Mouse (Mus musculus) hindbrain, embryonic 12.5 days (tissue): ENCODE measurements around the gene Fasn. TPM values are rescaled to one million over a fixed set of nuclear protein-coding genes. Genes with fewer than 3 reads are reported as not detected.

Experiments used
- ATAC-seq: fragments of 200-750 bp; cut with Nextera tagmentation; 2 replicates; pipeline ENCODE4 v1.8.0; 2017; ENCODE audit warnings: moderate TSS enrichment; ENCODE audit not compliant: low FRiP score
- H3K27ac ChIP-seq: fragments of 300-500 bp; sonication (generic); 2 replicates; pipeline ENCODE4 v1.5.1; 2016; ENCODE audit warnings: mild to moderate bottlenecking
- H3K27me3 ChIP-seq: fragments of 300-500 bp; sonication (generic); 2 replicates; pipeline ENCODE4 v1.6.1; 2016; ENCODE audit warnings: mild to moderate bottlenecking
- H3K36me3 ChIP-seq: fragments of 300-500 bp; sonication (generic); 2 replicates; pipeline ENCODE4 v1.6.1; 2016; ENCODE audit warnings: mild to moderate bottlenecking
- H3K4me1 ChIP-seq: fragments of 300-500 bp; sonication (generic); 2 replicates; pipeline ENCODE4 v1.6.1; 2016
- H3K4me2 ChIP-seq: fragments of 300-500 bp; sonication (generic); replicated peaks from 2 replicates; pipeline ENCODE4 v1.6.1; 2016; ENCODE audit warnings: mild to moderate bottlenecking
- H3K4me3 ChIP-seq: fragments of 300-500 bp; sonication (generic); 2 replicates; pipeline ENCODE4 v1.5.1; 2016; ENCODE audit warnings: mild to moderate bottlenecking
- H3K9ac ChIP-seq: fragments of 300-500 bp; sonication (generic); 2 replicates; pipeline ENCODE4 v1.6.1; 2016; ENCODE audit warnings: mild to moderate bottlenecking, moderate library complexity
- H3K9me3 ChIP-seq: fragments of 300-500 bp; sonication (generic); replicated peaks from 2 replicates; pipeline ENCODE4 v1.6.1; 2016; ENCODE audit warnings: mild to moderate bottlenecking
- WGBS: fragments of 180-500 bp; shearing (Covaris S2); methylation state at CpG from one replicate; pipeline ENCODE4 v1.1.7; 2016; 5-methylcytosine and 5-hydroxymethylcytosine counted together
- polyA plus RNA-seq: library from polyadenylated mRNA; unstranded; fragments of >200 nt; fragmentation: Nextera tagmentation; extraction: Ambion mirVana; gene quantifications from 2 replicates; pipeline ENCODE4 v1.2.1, GENCODE M21; 2016

Gene Fasn
- polyA plus RNA-seq, 1 experiment from 2014 or later, result 120 TPM

- WGBS, result 1% methylated on average over 21 of the region's 21 CpGs
- peak; percentile 75 for ATAC-seq
- H3K4me2 ChIP-seq, result peak overlapping the region; percentile 99
- H3K4me3 ChIP-seq, result peak overlapping the region; percentile 91
- peak overlapping the region; percentile 96 for H3K9ac ChIP-seq
- H3K27ac ChIP-seq, result peak overlapping the region; percentile 98
- no peaks in the 10 kb centered on the region for H3K27me3 ChIP-seq
- peaks cover 43% of the 10 kb centered on the region for H3K4me1 ChIP-seq
- H3K9me3 ChIP-seq, result no peaks in the 10 kb centered on the region
- H3K36me3 ChIP-seq, result peaks cover 25% of the 10 kb centered on the region
These were observed 491 bp upstream of the Fasn start for GRCm38 (mm10) chr11:120824787-120825288.

- H3K9me3 ChIP-seq, result no peaks in the 10 kb centered on the region
- peak overlapping the region; percentile 99 for H3K4me2 ChIP-seq
- peaks cover 43% of the 10 kb centered on the region for H3K4me1 ChIP-seq
- peak; percentile 61 for ATAC-seq
- H3K27me3 ChIP-seq, result no peaks in the 10 kb centered on the region
- peaks cover 38% of the 10 kb centered on the region for H3K36me3 ChIP-seq
- peak overlapping the region; percentile 96 for H3K9ac ChIP-seq
- H3K27ac ChIP-seq, result peak overlapping the region; percentile 98
- 1% methylated on average over 40 of the region's 40 CpGs for WGBS
- H3K4me3 ChIP-seq, result peak overlapping the region; percentile 91
These were observed 798 bp downstream of the Fasn start for GRCm38 (mm10) chr11:120823551-120823947.

- Histone ChIP-seq H3K4me2 (peak overlapping the region; percentile 99), H3K4me1 (peaks cover 43% of the 10 kb centered on the region), H3K4me3 (peak overlapping the region; percentile 91), H3K9ac (peak overlapping the region; percentile 96), H3K27ac (peak overlapping the region; percentile 98), H3K36me3 (peaks cover 43% of the 10 kb centered on the region), H3K27me3 (no peaks in the 10 kb centered on the region), H3K9me3 (no peaks in the 10 kb centered on the region)
- ATAC-seq, result no peak
- 1% methylated on average over 14 of the region's 14 CpGs for WGBS
These were observed 1.4 kb downstream of the Fasn start for GRCm38 (mm10) chr11:120822831-120823550.

- H3K27me3 ChIP-seq, result no peaks in the 10 kb centered on the region
- 0 out of 2 replicates have a peak overlapping the region, but pooled peaks have one; percentile 98 for H3K27ac ChIP-seq
- H3K4me2 ChIP-seq, result peak overlapping the region; percentile 99
- H3K4me1 ChIP-seq, result peaks cover 43% of the 10 kb centered on the region
- H3K9ac ChIP-seq, result peak overlapping the region; percentile 96
- H3K9me3 ChIP-seq, result no peaks in the 10 kb centered on the region
- no peak for ATAC-seq
- peaks cover 50% of the 10 kb centered on the region for H3K36me3 ChIP-seq
- WGBS, result 58% methylated on average over 4 of the region's 4 CpGs
- H3K4me3 ChIP-seq, result peak overlapping the region; percentile 91
These were observed 2.0 kb downstream of the Fasn start for GRCm38 (mm10) chr11:120822321-120822720.

- peak overlapping the region; percentile 96 for H3K9ac ChIP-seq
- H3K27me3 ChIP-seq, result no peaks in the 10 kb centered on the region
- peak overlapping the region; percentile 91 for H3K4me3 ChIP-seq
- WGBS, result 86% methylated on average over 14 of the region's 14 CpGs
- no peak for ATAC-seq
- H3K9me3 ChIP-seq, result no peaks in the 10 kb centered on the region
- H3K36me3 ChIP-seq, result peaks cover 60% of the 10 kb centered on the region
- H3K4me2 ChIP-seq, result peak overlapping the region; percentile 99
- no peak overlapping the region for H3K27ac ChIP-seq
- peaks cover 40% of the 10 kb centered on the region for H3K4me1 ChIP-seq
These were observed 3.0 kb downstream of the Fasn start for GRCm38 (mm10) chr11:120821076-120821922.

- Histone ChIP-seq H3K27ac (no peak overlapping the region), H3K4me3 (no peak overlapping the region), H3K27me3 (no peaks in the 10 kb centered on the region), H3K4me1 (peaks cover 32% of the 10 kb centered on the region), H3K36me3 (peaks cover 68% of the 10 kb centered on the region), H3K9ac (no peak overlapping the region), H3K4me2 (peak overlapping the region; percentile 99), H3K9me3 (no peaks in the 10 kb centered on the region)
- no peak for ATAC-seq
- WGBS, result 92% methylated on average over 14 of the region's 14 CpGs
These were observed 3.8 kb downstream of the Fasn start for GRCm38 (mm10) chr11:120820546-120820945.

GRCm38 (mm10) chr11:120819556-120819955 is 4.8 kb downstream of the Fasn start:
- no peak for ATAC-seq
- Histone ChIP-seq H3K36me3 (peaks cover 78% of the 10 kb centered on the region), H3K4me3 (no peak overlapping the region), H3K9me3 (no peaks in the 10 kb centered on the region), H3K27ac (no peak overlapping the region), H3K4me1 (peaks cover 25% of the 10 kb centered on the region), H3K9ac (no peak overlapping the region), H3K27me3 (no peaks in the 10 kb centered on the region), H3K4me2 (no peak overlapping the region)
- 94% methylated on average over 6 of the region's 6 CpGs for WGBS

GRCm38 (mm10) chr11:120818251-120818650 is 6.1 kb downstream of the Fasn start:
- WGBS, result 97% methylated on average over 13 of the region's 13 CpGs
- Histone ChIP-seq H3K4me3 (no peak overlapping the region), H3K4me2 (no peak overlapping the region), H3K36me3 (peaks cover 91% of the 10 kb centered on the region), H3K27me3 (no peaks in the 10 kb centered on the region), H3K9ac (no peak overlapping the region), H3K27ac (no peak overlapping the region), H3K4me1 (peaks cover 25% of the 10 kb centered on the region), H3K9me3 (no peaks in the 10 kb centered on the region)
- no peak for ATAC-seq

- H3K36me3 ChIP-seq, result peaks cover 99% of the 10 kb centered on the region
- H3K4me2 ChIP-seq, result no peak overlapping the region
- H3K9me3 ChIP-seq, result no peaks in the 10 kb centered on the region
- 92% methylated on average over 6 of the region's 6 CpGs for WGBS
- H3K27ac ChIP-seq, result no peak overlapping the region
- ATAC-seq, result no peak
- H3K27me3 ChIP-seq, result no peaks in the 10 kb centered on the region
- H3K9ac ChIP-seq, result no peak overlapping the region
- H3K4me1 ChIP-seq, result peaks cover 16% of the 10 kb centered on the region
- no peak overlapping the region for H3K4me3 ChIP-seq
These were observed 7.0 kb downstream of the Fasn start for GRCm38 (mm10) chr11:120817358-120817757.

- ATAC-seq, result no peak
- no peaks in the 10 kb centered on the region for H3K9me3 ChIP-seq
- H3K9ac ChIP-seq, result no peak overlapping the region
- peaks cover 100% of the 10 kb centered on the region for H3K36me3 ChIP-seq
- no peak overlapping the region for H3K4me2 ChIP-seq
- H3K27ac ChIP-seq, result no peak overlapping the region
- WGBS, result 97% methylated on average over 16 of the region's 16 CpGs
- H3K27me3 ChIP-seq, result no peaks in the 10 kb centered on the region
- H3K4me3 ChIP-seq, result no peak overlapping the region
- H3K4me1 ChIP-seq, result no peaks in the 10 kb centered on the region
These were observed 12.3 kb downstream of the Fasn start for GRCm38 (mm10) chr11:120812068-120812467.

GRCm38 (mm10) chr11:120808010-120808409 is 16.3 kb downstream of the Fasn start:
- no peak overlapping the region for H3K27ac ChIP-seq
- peaks cover 80% of the 10 kb centered on the region for H3K36me3 ChIP-seq
- no peak overlapping the region for H3K4me3 ChIP-seq
- H3K4me2 ChIP-seq, result no peak overlapping the region
- ATAC-seq, result no peak
- H3K4me1 ChIP-seq, result no peaks in the 10 kb centered on the region
- WGBS, result 96% methylated on average over 12 of the region's 12 CpGs
- H3K9ac ChIP-seq, result no peak overlapping the region
- no peaks in the 10 kb centered on the region for H3K9me3 ChIP-seq
- H3K27me3 ChIP-seq, result no peaks in the 10 kb centered on the region
